8 mouse cellular contexts compared by ENCODE assay signal in the genomic region with DNA sequence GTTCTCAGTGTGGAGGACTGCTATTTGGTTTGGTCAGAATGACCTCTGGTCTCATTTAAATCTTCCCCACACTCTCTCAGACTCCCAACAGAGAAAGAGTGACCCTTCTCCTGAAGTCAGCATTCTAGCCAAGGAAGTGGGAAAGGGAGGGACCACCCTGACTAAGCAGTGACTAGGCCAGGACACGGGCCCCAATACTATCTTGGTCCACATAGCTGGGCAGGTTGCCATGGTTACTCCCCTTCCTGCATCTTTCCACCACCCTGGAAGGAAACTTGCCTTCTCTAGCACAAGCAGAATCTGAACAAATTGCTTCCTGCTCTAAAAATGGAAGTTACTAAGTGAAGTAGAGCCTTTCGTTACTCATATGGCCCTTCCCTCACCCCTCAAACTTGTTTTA. TPM values are rescaled to one million over a fixed set of nuclear protein-coding genes. Genes with fewer than 3 reads are reported as not detected.
DNase-seq lines count a peak whose midpoint lies in the region; ATAC-seq and TF ChIP-seq lines count a peak whose summit lies in the region.

No protein-coding gene starts in this region.

- no peak for TF ChIP-seq CTCF in cerebellum, adult 2 months (IDR thresholded peaks at IDR 0.05; ENCODE audit: borderline replicate concordance, insufficient read depth, low read depth, low read length)

- no peak for TF ChIP-seq POLR2A in cerebellum, adult 2 months (IDR thresholded peaks at IDR 0.05; ENCODE audit: borderline replicate concordance, insufficient read depth, low read length)

- no peaks in the 10 kb centered on the region for H3K4me1 ChIP-seq in cerebellum, adult 2 months (ENCODE audit: control insufficient read depth, insufficient read depth, low read length)
- H3K4me1 ChIP-seq in intestine, embryonic 15.5 days (replicated peaks), result peaks cover 9% of the 10 kb centered on the region; the same call in 1 of the 2 replicates

- no peak overlapping the region for H3K27ac ChIP-seq in cerebellum, adult 2 months (ENCODE audit: insufficient read depth, low read length)
- H3K27ac ChIP-seq in intestine, embryonic 15.5 days, result no peak overlapping the region

- no peaks in the 10 kb centered on the region for H3K9me3 ChIP-seq in intestine, embryonic 15.5 days

- DNase-seq in frontal cortex, postnatal 10 days (ENCODE audit: low spot score in 2 of 2), result peak; percentile 13 to 22
- peak; percentile 22 for DNase-seq in adipocyte (ENCODE audit: low spot score)
- peak; percentile 86 to 88 for DNase-seq in heart, adult 9 months (ENCODE audit: low spot score in 2 of 2)
- peak; percentile 67 to 76 for DNase-seq in kidney, postnatal 4 days
- no peak for DNase-seq in cerebellum, adult 2 months
- no peak for DNase-seq in neural tube, embryonic 10.5 days (ENCODE audit: extremely low spot score, low spot score)

- no peaks in the 10 kb centered on the region for H3K27me3 ChIP-seq in cerebellum, adult 2 months (ENCODE audit: control insufficient read depth, insufficient read depth, low read length)
- no peaks in the 10 kb centered on the region for H3K27me3 ChIP-seq in intestine, embryonic 15.5 days (replicated peaks)

- ATAC-seq in frontal cortex, adult (ENCODE audit: low TSS enrichment), result no peak
- ATAC-seq in intestine, embryonic 15.5 days, result no peak

- WGBS in cerebellum, adult 2 months, result 47% methylated on average over 2 of the region's 2 CpGs
- 37% methylated on average over 2 of the region's 2 CpGs for WGBS in intestine, embryonic 15.5 days

- no peak overlapping the region for H3K4me3 ChIP-seq in cerebellum, adult 2 months (replicated peaks; ENCODE audit: insufficient read depth, low read depth, low read length)
- no peak overlapping the region for H3K4me3 ChIP-seq in intestine, embryonic 15.5 days (replicated peaks)

- no peak overlapping the region for H3K9ac ChIP-seq in intestine, embryonic 15.5 days

- no peaks in the 10 kb centered on the region for H3K36me3 ChIP-seq in intestine, embryonic 15.5 days

- no peak overlapping the region for H3K4me2 ChIP-seq in intestine, embryonic 15.5 days (replicated peaks)

RNA-seq across cellular contexts. Expression of gene C9, which starts 54.5 kb away (rescaled TPM):
- not detected in 2 replicates for polyA plus RNA-seq in cerebellum, adult 2 months (2012; rRNA removed)
- 2.9 and 4.2 TPM in 2 replicates for polyA plus RNA-seq in intestine, embryonic 15.5 days (2015; fragmentation: Nextera tagmentation; extraction: Ambion mirVana)

Comparison
In these comparisons a context has a peak if more than half of its experiments do, and no peak if none do; other contexts are left out.
1. DNase-seq: peak in frontal cortex, postnatal 10 days (2 of 2), adipocyte (single experiment), heart, adult 9 months (2 of 2) and kidney, postnatal 4 days (2 of 2); none in cerebellum, adult 2 months (0 of 2) and neural tube, embryonic 10.5 days (single experiment).